Mouse (Mus musculus): ENCODE measurements around the gene Clec2d. TPM values are rescaled to one million over a fixed set of nuclear protein-coding genes. Genes with fewer than 3 reads are reported as not detected.
"Not testable (repeated sequence)": the region's sequence is repeated elsewhere in the genome, so short reads cannot be mapped to it uniquely, and the experiment has no call there.

The Clec2d gene
- polyA plus RNA-seq, 1 experiment from 2014 or later: not detected

DNA sequence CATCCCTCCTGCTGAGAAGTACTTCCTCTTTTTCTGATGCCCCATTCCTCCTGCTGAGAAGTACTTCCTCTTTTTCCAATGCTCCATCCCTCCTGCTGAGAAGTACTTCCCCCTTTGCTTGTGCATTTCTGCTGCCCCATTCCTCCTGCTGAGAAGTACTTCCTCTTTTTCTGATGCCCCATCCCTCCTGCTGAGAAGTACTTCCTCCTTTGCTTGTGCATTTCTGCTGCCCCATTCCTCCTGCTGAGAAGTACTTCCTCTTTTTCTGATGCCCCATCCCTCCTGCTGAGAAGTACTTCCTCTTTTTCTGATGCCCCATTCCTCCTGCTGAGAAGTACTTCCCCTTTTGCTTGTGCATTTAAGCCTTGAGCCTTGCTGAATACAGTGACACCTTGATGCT is 19.7 kb downstream of the Clec2d start:
- H3K4me2 ChIP-seq (replicated peaks); H3K4me1 ChIP-seq; H3K27me3 ChIP-seq; H3K36me3 ChIP-seq; H3K4me3 ChIP-seq; H3K27ac ChIP-seq; H3K9me3 ChIP-seq; H3K9ac ChIP-seq; ATAC-seq (ENCODE audit: low FRiP score, low read depth): not testable (repeated sequence)

- Histone ChIP-seq H3K4me1 (no peaks in the 10 kb centered on the region), H3K27ac (no peak overlapping the region), H3K4me3 (no peak overlapping the region), H3K36me3 (no peaks in the 10 kb centered on the region), H3K4me2 (replicated peaks) (no peak overlapping the region), H3K9ac (no peak overlapping the region), H3K27me3 (no peaks in the 10 kb centered on the region), H3K9me3 (no peaks in the 10 kb centered on the region)
- WGBS: 82% methylated on average over 1 of the region's 1 CpGs
- no peak for ATAC-seq (ENCODE audit: low FRiP score, low read depth)
Measured at GRCm38 (mm10) chr6:129202306-129202705, 21.9 kb downstream of the Clec2d start.

DNA sequence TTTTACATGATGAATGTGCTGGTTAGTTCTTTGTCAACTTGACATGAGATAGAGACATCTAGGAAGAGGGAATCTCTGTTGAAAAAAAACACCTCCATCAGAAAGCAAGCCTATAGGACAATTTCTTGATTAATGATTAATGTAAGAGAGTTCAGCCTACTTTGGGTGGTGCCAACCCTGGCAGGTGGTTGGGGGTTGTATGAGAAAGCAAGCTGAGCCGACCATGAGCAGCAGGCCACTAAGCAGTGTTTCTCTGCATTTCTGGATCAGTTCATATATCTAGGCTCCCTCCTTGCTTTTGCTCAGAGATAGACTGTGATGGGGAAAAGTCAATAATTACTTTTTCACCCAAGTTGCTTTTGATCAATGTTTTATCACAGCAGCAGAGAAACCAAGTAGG is 23.9 kb downstream of the Clec2d start:
- H3K9me3 ChIP-seq: no peaks in the 10 kb centered on the region
- no peaks in the 10 kb centered on the region for H3K27me3 ChIP-seq
- H3K9ac ChIP-seq: no peak overlapping the region
- H3K36me3 ChIP-seq: no peaks in the 10 kb centered on the region
- no peaks in the 10 kb centered on the region for H3K4me1 ChIP-seq
- H3K4me2 ChIP-seq (replicated peaks): no peak overlapping the region
- H3K4me3 ChIP-seq: no peak overlapping the region
- H3K27ac ChIP-seq: no peak overlapping the region
- no peak for ATAC-seq (ENCODE audit: low FRiP score, low read depth)
- WGBS: 72% methylated on average over 1 of the region's 1 CpGs

- 86% methylated on average over 3 of the region's 3 CpGs for WGBS
- no peak for ATAC-seq (ENCODE audit: low FRiP score, low read depth)
- H3K4me1 ChIP-seq: no peaks in the 10 kb centered on the region
Measured at GRCm38 (mm10) chr6:129204838-129205237, 24.4 kb downstream of the Clec2d start.

GRCm38 (mm10) chr6:129208891-129209519 is 28.6 kb downstream of the Clec2d start:
- H3K4me1 ChIP-seq: no peaks in the 10 kb centered on the region
- no peaks in the 10 kb centered on the region for H3K36me3 ChIP-seq
- H3K9ac ChIP-seq: no peak overlapping the region
- no peak overlapping the region for H3K4me3 ChIP-seq
- H3K9me3 ChIP-seq: no peaks in the 10 kb centered on the region
- WGBS: 91% methylated on average over 5 of the region's 5 CpGs
- no peak overlapping the region for H3K27ac ChIP-seq
- H3K27me3 ChIP-seq: no peaks in the 10 kb centered on the region
- no peak overlapping the region for H3K4me2 ChIP-seq (replicated peaks)
- ATAC-seq (ENCODE audit: low FRiP score, low read depth): no peak

More at GRCm38 (mm10) chr6:129204838-129205237, 24.4 kb downstream of the Clec2d start:
- H3K27ac ChIP-seq: no peak overlapping the region
- no peak overlapping the region for H3K9ac ChIP-seq
- no peak overlapping the region for H3K4me2 ChIP-seq (replicated peaks)
- H3K9me3 ChIP-seq: no peaks in the 10 kb centered on the region
- H3K36me3 ChIP-seq: no peaks in the 10 kb centered on the region
- H3K4me3 ChIP-seq: no peak overlapping the region
- H3K27me3 ChIP-seq: no peaks in the 10 kb centered on the region

- ATAC-seq (ENCODE audit: low FRiP score, low read depth): no peak
- 85% methylated on average over 1 of the region's 1 CpGs for WGBS
- no peak overlapping the region for H3K4me3 ChIP-seq
- H3K9me3 ChIP-seq: no peaks in the 10 kb centered on the region
- H3K36me3 ChIP-seq: no peaks in the 10 kb centered on the region
- H3K9ac ChIP-seq: no peak overlapping the region
- no peak overlapping the region for H3K4me2 ChIP-seq (replicated peaks)
- no peaks in the 10 kb centered on the region for H3K27me3 ChIP-seq
- H3K27ac ChIP-seq: no peak overlapping the region
- no peaks in the 10 kb centered on the region for H3K4me1 ChIP-seq
Measured at GRCm38 (mm10) chr6:129209785-129210446, 29.5 kb downstream of the Clec2d start.

- H3K36me3 ChIP-seq: no peaks in the 10 kb centered on the region
- no peaks in the 10 kb centered on the region for H3K9me3 ChIP-seq
- no peaks in the 10 kb centered on the region for H3K27me3 ChIP-seq
- H3K9ac ChIP-seq: no peak overlapping the region
- H3K27ac ChIP-seq: no peak overlapping the region
- no peaks in the 10 kb centered on the region for H3K4me1 ChIP-seq
- WGBS: 88% methylated on average over 4 of the region's 4 CpGs
- no peak for ATAC-seq (ENCODE audit: low FRiP score, low read depth)
- H3K4me2 ChIP-seq (replicated peaks): no peak overlapping the region
- H3K4me3 ChIP-seq: no peak overlapping the region
Measured at GRCm38 (mm10) chr6:129210447-129210790, 30.0 kb downstream of the Clec2d start.

DNA sequence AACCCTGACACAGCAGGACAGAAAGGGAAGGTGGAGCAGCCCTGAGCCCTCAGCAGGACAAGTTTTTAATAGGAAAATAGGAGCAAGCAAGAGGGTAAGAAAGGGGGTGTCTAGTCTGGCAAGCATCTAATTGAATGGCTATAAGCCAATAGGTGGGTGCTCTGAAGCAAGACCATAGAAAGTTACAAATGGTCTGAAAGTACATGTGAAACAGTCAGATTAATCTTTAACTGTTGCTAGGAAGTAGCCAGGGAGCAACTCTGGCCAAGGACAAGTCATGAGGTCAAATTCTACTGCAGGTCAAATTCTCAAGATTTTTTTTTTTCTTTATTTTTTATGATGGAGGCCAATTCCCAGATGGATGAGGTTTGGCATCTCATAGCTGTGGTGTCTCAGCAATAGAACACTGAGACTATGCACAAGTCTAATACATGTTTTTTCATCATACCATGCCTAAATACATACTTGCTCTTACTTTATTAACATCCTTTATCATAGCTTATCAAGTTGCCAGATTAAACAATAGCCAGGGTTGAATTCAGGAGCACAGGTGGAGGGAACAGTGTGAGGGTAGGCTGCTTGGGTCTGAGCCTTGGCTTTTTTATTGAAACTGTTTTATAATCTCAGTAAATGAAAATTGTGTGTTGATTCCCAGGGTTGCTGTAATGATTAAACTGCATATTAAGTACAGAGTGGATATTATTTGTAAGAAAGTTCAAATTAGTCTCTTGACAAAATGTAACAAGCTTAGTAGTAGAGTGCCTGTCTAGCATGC is 32.2 kb downstream of the Clec2d start:
- Histone ChIP-seq H3K4me1 (no peaks in the 10 kb centered on the region), H3K9me3 (no peaks in the 10 kb centered on the region), H3K9ac (no peak overlapping the region), H3K4me2 (replicated peaks) (no peak overlapping the region), H3K27me3 (no peaks in the 10 kb centered on the region), H3K27ac (no peak overlapping the region), H3K4me3 (no peak overlapping the region), H3K36me3 (no peaks in the 10 kb centered on the region)
- no peak for ATAC-seq (ENCODE audit: low FRiP score, low read depth)

GRCm38 (mm10) chr6:129213497-129213896 is 33.1 kb downstream of the Clec2d start:
- ATAC-seq (ENCODE audit: low FRiP score, low read depth): no peak
- Histone ChIP-seq H3K9me3 (no peaks in the 10 kb centered on the region), H3K27me3 (no peaks in the 10 kb centered on the region), H3K4me1 (no peaks in the 10 kb centered on the region), H3K4me2 (replicated peaks) (no peak overlapping the region), H3K36me3 (no peaks in the 10 kb centered on the region), H3K9ac (no peak overlapping the region), H3K27ac (no peak overlapping the region), H3K4me3 (no peak overlapping the region)
- 82% methylated on average over 1 of the region's 1 CpGs for WGBS

- no peaks in the 10 kb centered on the region for H3K9me3 ChIP-seq
- H3K4me2 ChIP-seq (replicated peaks): no peak overlapping the region
- WGBS: 82% methylated on average over 2 of the region's 2 CpGs
- no peak overlapping the region for H3K4me3 ChIP-seq
- H3K27me3 ChIP-seq: no peaks in the 10 kb centered on the region
- no peaks in the 10 kb centered on the region for H3K4me1 ChIP-seq
- no peak overlapping the region for H3K9ac ChIP-seq
- no peak for ATAC-seq (ENCODE audit: low FRiP score, low read depth)
- H3K27ac ChIP-seq: no peak overlapping the region
- no peaks in the 10 kb centered on the region for H3K36me3 ChIP-seq
Measured at GRCm38 (mm10) chr6:129214263-129214662, 33.8 kb downstream of the Clec2d start.

DNA sequence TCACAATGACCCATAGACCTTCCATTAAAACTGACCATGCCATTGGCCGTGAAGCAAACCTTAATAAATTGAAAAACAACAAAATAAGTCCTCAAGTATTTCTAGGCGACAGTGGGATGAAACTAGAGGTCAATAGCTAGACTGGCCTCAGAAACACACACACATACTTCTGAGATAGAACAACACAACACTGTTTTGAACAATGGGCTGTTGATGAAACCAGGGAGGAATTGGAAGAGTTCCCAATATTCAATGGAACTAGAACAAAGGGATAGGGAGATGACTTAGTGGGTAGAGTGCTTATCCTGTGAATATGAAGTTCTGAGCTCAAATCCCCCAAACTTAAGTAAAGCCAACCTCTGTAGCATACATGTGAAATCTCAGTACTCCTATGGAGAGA is 34.6 kb downstream of the Clec2d start:
- H3K4me3 ChIP-seq: no peak overlapping the region
- no peak for ATAC-seq (ENCODE audit: low FRiP score, low read depth)
- H3K27ac ChIP-seq: no peak overlapping the region
- 76% methylated on average over 2 of the region's 2 CpGs for WGBS
- no peaks in the 10 kb centered on the region for H3K4me1 ChIP-seq
- H3K27me3 ChIP-seq: no peaks in the 10 kb centered on the region
- H3K9ac ChIP-seq: no peak overlapping the region
- H3K9me3 ChIP-seq: no peaks in the 10 kb centered on the region
- H3K4me2 ChIP-seq (replicated peaks): no peak overlapping the region
- no peaks in the 10 kb centered on the region for H3K36me3 ChIP-seq

GRCm38 (mm10) chr6:129215886-129216637 is 35.6 kb downstream of the Clec2d start:
- Histone ChIP-seq H3K36me3 (no peaks in the 10 kb centered on the region), H3K27ac (no peak overlapping the region), H3K4me3 (no peak overlapping the region), H3K4me2 (replicated peaks) (no peak overlapping the region), H3K9me3 (no peaks in the 10 kb centered on the region), H3K9ac (no peak overlapping the region), H3K4me1 (no peaks in the 10 kb centered on the region), H3K27me3 (no peaks in the 10 kb centered on the region)
- no peak for ATAC-seq (ENCODE audit: low FRiP score, low read depth)
- 83% methylated on average over 7 of the region's 7 CpGs for WGBS

Measured in limb, embryonic 13.5 days (tissue).